ENCODE assay signal across 8 mouse cellular contexts in genomic region chr11:114675826-114676401, GRCm38 (mm10). TPM values are rescaled to one million over a fixed set of nuclear protein-coding genes. Genes with fewer than 3 reads are reported as not detected.
A peak's percentile ranks its signal among the peaks of the same experiment; 100 is the strongest.
DNase-seq lines count a peak whose midpoint lies in the region; ATAC-seq and TF ChIP-seq lines count a peak whose summit lies in the region.

No protein-coding gene starts in this region.

- no peak for TF ChIP-seq CTCF in thymus, adult 2 months (IDR thresholded peaks at IDR 0.05; ENCODE audit: borderline replicate concordance, control insufficient read depth, extremely low read depth, insufficient read depth, low read length, poor library complexity)
- TF ChIP-seq CTCF in liver, postnatal 0 days (IDR thresholded peaks at IDR 0.05; ENCODE audit: low read depth) = no peak
- TF ChIP-seq CTCF in olfactory bulb, adult 2 months (IDR thresholded peaks at IDR 0.05; ENCODE audit: insufficient read depth, low read depth, low read length) = no peak

- WGBS in thymus, adult 2 months = 2% methylated on average over 27 of the region's 27 CpGs
- under 1% methylated on average over 27 of the region's 27 CpGs for WGBS in forebrain, embryonic 16.5 days
- WGBS in intestine, embryonic 14.5 days = 2% methylated on average over 27 of the region's 27 CpGs
- under 1% methylated on average over 27 of the region's 27 CpGs for WGBS in liver, postnatal 0 days (ENCODE audit: insufficient replicate concordance)
- 10% methylated on average over 27 of the region's 27 CpGs for WGBS in olfactory bulb, adult 2 months

- DNase-seq in thymus, adult 2 months = peak; percentile 21
- no peak for DNase-seq in thymus, adult 18-20 months
- peak; percentile 71 for DNase-seq in brain, adult 2 months (ENCODE audit: low read depth, low spot score)
- DNase-seq in intestine, embryonic 14.5 days (ENCODE audit: low spot score) = peak; percentile 75
- DNase-seq in liver, postnatal 0 days = no peak
- no peak for DNase-seq in spleen, postnatal 4 days (ENCODE audit: low spot score in 2 of 2)

- no peak for TF ChIP-seq POLR2A in thymus, adult 2 months (IDR thresholded peaks at IDR 0.05; ENCODE audit: control insufficient read depth, extremely low read depth, insufficient read depth, low read length, poor library complexity)
- TF ChIP-seq POLR2A in olfactory bulb, adult 2 months (IDR thresholded peaks at IDR 0.05; ENCODE audit: insufficient read depth, low read depth, low read length) = no peak

- H3K4me3 ChIP-seq in thymus, adult 2 months (ENCODE audit: control insufficient read depth, insufficient read depth, low read length) = peak overlapping the region; percentile 51
- peak overlapping the region; percentile 43 for H3K4me3 ChIP-seq in forebrain, embryonic 16.5 days (replicated peaks; ENCODE audit: low read length)
- H3K4me3 ChIP-seq in intestine, embryonic 14.5 days (ENCODE audit: low read depth, low read length) = peak overlapping the region; percentile 48
- peak overlapping the region; percentile 67 for H3K4me3 ChIP-seq in liver, postnatal 0 days (ENCODE audit: low read depth, low read length)
- peak overlapping the region; percentile 65 for H3K4me3 ChIP-seq in olfactory bulb, adult 2 months (ENCODE audit: insufficient read depth, low read depth, low read length)

- H3K36me3 ChIP-seq in thymus, adult 2 months (ENCODE audit: control insufficient read depth, insufficient read depth, low read length) = peaks cover 22% of the 10 kb centered on the region
- peaks cover 21% of the 10 kb centered on the region for H3K36me3 ChIP-seq in forebrain, embryonic 16.5 days (ENCODE audit: control insufficient read depth, insufficient read depth)
- H3K36me3 ChIP-seq in intestine, embryonic 14.5 days (ENCODE audit: control insufficient read depth, insufficient read depth, low read length) = peaks cover 29% of the 10 kb centered on the region
- H3K36me3 ChIP-seq in liver, postnatal 0 days (replicated peaks; ENCODE audit: insufficient read depth, low read length) = peaks cover 28% of the 10 kb centered on the region

- H3K4me2 ChIP-seq in forebrain, embryonic 16.5 days (ENCODE audit: low read length) = peak overlapping the region; percentile 77
- H3K4me2 ChIP-seq in intestine, embryonic 14.5 days (ENCODE audit: low read length) = peak overlapping the region; percentile 99
- peak overlapping the region; percentile 90 for H3K4me2 ChIP-seq in liver, postnatal 0 days (ENCODE audit: low read depth, low read length)

- TF ChIP-seq EP300 in liver, postnatal 0 days (IDR thresholded peaks at IDR 0.05; ENCODE audit: low read depth) = no peak

- no peaks in the 10 kb centered on the region for H3K9me3 ChIP-seq in forebrain, embryonic 16.5 days (ENCODE audit: control insufficient read depth, low read length)
- no peaks in the 10 kb centered on the region for H3K9me3 ChIP-seq in intestine, embryonic 14.5 days (ENCODE audit: control insufficient read depth, low read length)
- no peaks in the 10 kb centered on the region for H3K9me3 ChIP-seq in liver, postnatal 0 days (ENCODE audit: low read length)

- H3K27ac ChIP-seq in thymus, adult 2 months (ENCODE audit: control insufficient read depth, insufficient read depth, low read length) = no peak overlapping the region
- H3K27ac ChIP-seq in forebrain, embryonic 16.5 days (ENCODE audit: low read length) = 0 out of 2 replicates have a peak overlapping the region, but pooled peaks have one; percentile 21
- H3K27ac ChIP-seq in intestine, embryonic 14.5 days (ENCODE audit: low read depth) = no peak overlapping the region
- peak overlapping the region; percentile 58 for H3K27ac ChIP-seq in liver, postnatal 0 days (ENCODE audit: low read depth)
- peak overlapping the region; percentile 31; the same call in 1 of the 2 replicates for H3K27ac ChIP-seq in olfactory bulb, adult 2 months (ENCODE audit: insufficient read depth, low read depth, low read length)

- H3K4me1 ChIP-seq in thymus, adult 2 months (replicated peaks; ENCODE audit: control insufficient read depth, insufficient read depth, low read length) = peaks cover 15% of the 10 kb centered on the region
- H3K4me1 ChIP-seq in forebrain, embryonic 16.5 days (replicated peaks; ENCODE audit: control insufficient read depth, insufficient read depth, low read length) = peaks cover 31% of the 10 kb centered on the region
- peaks cover 13% of the 10 kb centered on the region; the same call in 1 of the 2 replicates for H3K4me1 ChIP-seq in intestine, embryonic 14.5 days (replicated peaks; ENCODE audit: control insufficient read depth, insufficient read depth, low read length)
- peaks cover 40% of the 10 kb centered on the region for H3K4me1 ChIP-seq in liver, postnatal 0 days (ENCODE audit: insufficient read depth)
- peaks cover 29% of the 10 kb centered on the region for H3K4me1 ChIP-seq in olfactory bulb, adult 2 months (ENCODE audit: control insufficient read depth, insufficient read depth, low read length)

- peaks cover 6% of the 10 kb centered on the region; the same call in 1 of the 2 replicates for H3K27me3 ChIP-seq in thymus, adult 2 months (ENCODE audit: control insufficient read depth, insufficient read depth, low read length)
- H3K27me3 ChIP-seq in forebrain, embryonic 16.5 days (replicated peaks; ENCODE audit: control insufficient read depth, insufficient read depth, low read length) = no peaks in the 10 kb centered on the region
- H3K27me3 ChIP-seq in intestine, embryonic 14.5 days (replicated peaks; ENCODE audit: control insufficient read depth, insufficient read depth, low read length) = peaks cover 4% of the 10 kb centered on the region; the same call in 1 of the 2 replicates
- H3K27me3 ChIP-seq in liver, postnatal 0 days (ENCODE audit: insufficient read depth, low read length) = no peaks in the 10 kb centered on the region

- peak overlapping the region; percentile 58 for H3K9ac ChIP-seq in forebrain, embryonic 16.5 days (replicated peaks; ENCODE audit: low read depth, low read length)
- H3K9ac ChIP-seq in intestine, embryonic 14.5 days (ENCODE audit: low read length) = peak overlapping the region; percentile 55
- H3K9ac ChIP-seq in liver, postnatal 0 days (replicated peaks) = peak overlapping the region; percentile 78

- 0 out of 2 replicates have a peak, but pooled peaks have one; percentile 16 for ATAC-seq in forebrain, embryonic 16.5 days
- ATAC-seq in intestine, embryonic 14.5 days (replicated peaks; ENCODE audit: low FRiP score, low TSS enrichment, low read depth) = no peak
- peak; percentile 12 for ATAC-seq in liver, postnatal 0 days

RNA-seq across cellular contexts. Expression of gene Ttyh2, which starts 0.7 kb away (rescaled TPM):
- polyA plus RNA-seq in thymus, adult 2 months (2012; rRNA removed) = 17.1 and 17.3 TPM in 2 replicates
- polyA plus RNA-seq in forebrain, embryonic 16.5 days (2015; fragmentation: Nextera tagmentation; extraction: Ambion mirVana) = 25.1 and 27.5 TPM in 2 replicates
- 17.7 and 19.9 TPM in 2 replicates for polyA plus RNA-seq in intestine, embryonic 14.5 days (2014; fragmentation: Nextera tagmentation; extraction: Ambion mirVana)
- 22.1 and 23.7 TPM in 2 replicates for polyA plus RNA-seq in liver, postnatal 0 days (2015; fragmentation: Nextera tagmentation; extraction: Ambion mirVana)
- not detected in 2 replicates for polyA plus RNA-seq in olfactory bulb, adult 2 months (2012; ENCODE audit: insufficient read depth, insufficient read length, low replicate concordance, missing spikeins)

RNA-seq across cellular contexts. Expression of gene Rpl38, which starts 7.6 kb away (rescaled TPM):
- 481 and 516 TPM in 2 replicates for polyA plus RNA-seq in thymus, adult 2 months (2012; rRNA removed)
- polyA plus RNA-seq in forebrain, embryonic 16.5 days (2015; fragmentation: Nextera tagmentation; extraction: Ambion mirVana) = 637 and 697 TPM in 2 replicates
- 1,083 and 1,275 TPM in 2 replicates for polyA plus RNA-seq in intestine, embryonic 14.5 days (2014; fragmentation: Nextera tagmentation; extraction: Ambion mirVana)
- 793 and 837 TPM in 2 replicates for polyA plus RNA-seq in liver, postnatal 0 days (2015; fragmentation: Nextera tagmentation; extraction: Ambion mirVana)
- 1,436 TPM in 1 of 2 replicates, not detected in the other for polyA plus RNA-seq in olfactory bulb, adult 2 months (2012; ENCODE audit: insufficient read depth, insufficient read length, low replicate concordance, missing spikeins)

RNA-seq across cellular contexts. Expression of gene Dnaic2, which starts 51.3 kb away (rescaled TPM):
- polyA plus RNA-seq in thymus, adult 2 months (2012; rRNA removed) = 1.9 TPM in 2 replicates
- 1.5 and 2.0 TPM in 2 replicates for polyA plus RNA-seq in forebrain, embryonic 16.5 days (2015; fragmentation: Nextera tagmentation; extraction: Ambion mirVana)
- 0.14 and 0.24 TPM in 2 replicates for polyA plus RNA-seq in intestine, embryonic 14.5 days (2014; fragmentation: Nextera tagmentation; extraction: Ambion mirVana)
- 0.13 TPM in 1 of 2 replicates, not detected in the other for polyA plus RNA-seq in liver, postnatal 0 days (2015; fragmentation: Nextera tagmentation; extraction: Ambion mirVana)
- polyA plus RNA-seq in olfactory bulb, adult 2 months (2012; ENCODE audit: insufficient read depth, insufficient read length, low replicate concordance, missing spikeins) = not detected in 2 replicates

Comparison
In these comparisons a context has a peak if more than half of its experiments do, and no peak if none do; other contexts are left out.
1. DNase-seq: peak in thymus, adult 2 months (single experiment), brain, adult 2 months (single experiment) and intestine, embryonic 14.5 days (single experiment); none in thymus, adult 18-20 months (0 of 2), liver, postnatal 0 days (single experiment) and spleen, postnatal 4 days (0 of 2).
2. H3K27ac ChIP-seq: peak in forebrain, embryonic 16.5 days (single experiment), liver, postnatal 0 days (single experiment) and olfactory bulb, adult 2 months (single experiment); none in thymus, adult 2 months (single experiment) and intestine, embryonic 14.5 days (single experiment).
3. RNA of gene Ttyh2, which starts 0.7 kb away (polyA plus RNA-seq): 25.1 to 27.5 TPM in forebrain, embryonic 16.5 days, 22.1 to 23.7 TPM in liver, postnatal 0 days, 17.7 to 19.9 TPM in intestine, embryonic 14.5 days and 17.1 to 17.3 TPM in thymus, adult 2 months; not detected in olfactory bulb, adult 2 months; every median in the first group is over 10 times any median in the second.
4. Peak in every context shown above with its lines, with median percentiles within 50 percentile points of each other: H3K4me3 ChIP-seq, H3K4me2 ChIP-seq and H3K9ac ChIP-seq.